Mouse (Mus musculus): ENCODE measurements at regions not wholly inside any gene's neighbourhood (a gene's known extent, or its start where the extent isn't known, plus 50 kb on each side); places are given as distances from the start of the nearest gene placed in this dataset.

DNA sequence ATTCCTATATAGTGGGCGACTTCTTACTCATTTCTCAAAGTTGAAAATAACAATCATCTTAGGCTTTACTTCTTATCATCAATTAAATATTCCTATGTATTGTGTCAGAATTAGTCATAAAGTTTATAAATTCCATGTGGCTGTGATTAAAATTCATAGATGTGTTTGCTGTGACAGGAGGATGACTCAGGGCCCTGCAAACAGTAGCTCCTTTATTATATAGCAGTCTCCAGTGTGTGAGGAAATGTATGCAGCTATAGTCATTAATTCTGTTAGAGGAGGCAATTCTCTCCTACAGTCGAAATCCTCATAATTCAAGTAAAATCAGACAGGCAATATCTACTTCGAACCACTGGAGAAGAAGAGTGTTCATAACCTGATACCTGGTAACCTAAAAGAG is 121.7 kb upstream of the Ahr start:
- Histone ChIP-seq H3K4me3 (replicated peaks in 1 of 3; ENCODE audit: low read depth in 2 of 3, low read length in 2 of 3, poor library complexity in 1 of 3) (no peak overlapping the region), H3K9me3 (replicated peaks; ENCODE audit: low read length) (no peaks in the 10 kb centered on the region), H3K4me2 (ENCODE audit: insufficient read depth, low read depth, poor library complexity, severe bottlenecking) (no peak overlapping the region), H3K36me3 (replicated peaks in 1 of 2; ENCODE audit: control insufficient read depth in 1 of 2, insufficient read depth in 1 of 2, low read length in 1 of 2) (no peaks in the 10 kb centered on the region), H3K79me2 (replicated peaks; ENCODE audit: control insufficient read depth, extremely low read depth, insufficient read depth, poor library complexity, severe bottlenecking) (no peaks in the 10 kb centered on the region), H3K4me1 (ENCODE audit: control insufficient read depth in 1 of 2, insufficient read depth in 2 of 2) (peaks cover 0 to 7% of the 10 kb centered on the region in 2 experiments; a peak in 1 of 4 replicates), H3K9ac (ENCODE audit: insufficient read depth, low read depth) (no peak overlapping the region), H3K27ac (ENCODE audit: insufficient read depth, low read depth) (no peak overlapping the region), H3K27me3 (replicated peaks) (no peaks in the 10 kb centered on the region)
- dilution Hi-C loops (cut with MboI; ENCODE audit: extremely low pct_ligation_motif_present, extremely low pct_unique_long_range_greater_than_20kb, low sequenced_read_pairs) (no loop called here), in situ Hi-C loops (cut with MboI; ENCODE audit: low pct_ligation_motif_present, low pct_unique_long_range_greater_than_20kb, low sequenced_read_pairs) (no loop called here)
- TF ChIP-seq ZKSCAN1 (IDR thresholded peaks at IDR 0.05; ENCODE audit: borderline replicate concordance, low read depth, low read length) (no peak), MAFK (IDR thresholded peaks at IDR 0.05; ENCODE audit: insufficient replicate concordance, low read length) (no peak), HCFC1 (IDR thresholded peaks at IDR 0.05; ENCODE audit: low read depth, low read length) (no peak), JUN (IDR thresholded peaks at IDR 0.05; ENCODE audit: insufficient read depth, low read depth, low read length) (no peak), USF2 (conservative IDR thresholded peaks at IDR 0.05; ENCODE audit: low read depth, low read length) (no peak), MAX (IDR thresholded peaks at IDR 0.05; ENCODE audit: low read length) (no peak), NRF1 (IDR thresholded peaks at IDR 0.05; ENCODE audit: low read depth, low read length) (no peak), EP300 (IDR thresholded peaks at IDR 0.05; ENCODE audit: low read length) (no peak), UBTF (IDR thresholded peaks at IDR 0.05; ENCODE audit: low read depth, low read length) (no peak), POLR2AphosphoS2 (IDR thresholded peaks at IDR 0.05; ENCODE audit: low read depth, low read length) (no peak), NELFE (IDR thresholded peaks at IDR 0.05; ENCODE audit: low read depth, low read length) (no peak), ZC3H11A (IDR thresholded peaks at IDR 0.05; ENCODE audit: low read depth, low read length) (no peak), SMC3 (IDR thresholded peaks at IDR 0.05; ENCODE audit: low read depth, low read length) (no peak)
- DNase-seq (ENCODE audit: extremely low read depth) = no peak

DNA sequence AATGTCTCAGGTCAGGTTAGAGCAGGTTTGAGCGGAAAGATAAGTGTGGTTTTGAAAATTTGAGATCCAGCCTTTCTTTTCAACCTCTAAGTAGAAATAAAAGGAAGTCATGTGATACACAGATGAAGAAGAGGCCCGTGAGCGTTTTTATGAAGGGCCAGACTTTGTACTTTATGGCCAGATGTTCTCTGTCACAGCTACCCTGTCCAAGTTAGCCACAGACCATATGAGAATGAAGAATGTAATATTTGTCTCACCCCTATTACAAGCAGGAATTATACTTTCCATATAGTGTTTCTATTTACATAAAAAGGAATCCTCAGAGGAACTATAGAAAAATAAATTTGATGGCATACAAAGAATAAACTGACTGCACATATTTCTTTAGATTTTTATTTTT is 114.9 kb upstream of the Ahr start:
- dilution Hi-C loops (cut with MboI; ENCODE audit: extremely low pct_ligation_motif_present, extremely low pct_unique_long_range_greater_than_20kb, low sequenced_read_pairs) (no loop called here), in situ Hi-C loops (cut with MboI; ENCODE audit: low pct_ligation_motif_present, low pct_unique_long_range_greater_than_20kb, low sequenced_read_pairs) (no loop called here)
- H3K79me2 ChIP-seq (replicated peaks; ENCODE audit: control insufficient read depth, extremely low read depth, insufficient read depth, poor library complexity, severe bottlenecking) = no peaks in the 10 kb centered on the region
- H3K4me1 ChIP-seq (ENCODE audit: control insufficient read depth in 1 of 2, insufficient read depth in 2 of 2) = peaks cover 0 to 7% of the 10 kb centered on the region in 2 experiments; a peak in 1 of 4 replicates
- H3K27me3 ChIP-seq (replicated peaks) = no peaks in the 10 kb centered on the region
- no peak overlapping the region for H3K4me2 ChIP-seq (ENCODE audit: insufficient read depth, low read depth, poor library complexity, severe bottlenecking)
- TF ChIP-seq ZMIZ1 (IDR thresholded peaks at IDR 0.05; ENCODE audit: low read depth, low read length) (no peak), GABPA (IDR thresholded peaks at IDR 0.05; ENCODE audit: insufficient replicate concordance, low read depth, low read length) (no peak), BHLHE40 (IDR thresholded peaks at IDR 0.05; ENCODE audit: low read depth, low read length) (no peak), SMC3 (IDR thresholded peaks at IDR 0.05; ENCODE audit: low read depth, low read length) (no peak), JUN (IDR thresholded peaks at IDR 0.05; ENCODE audit: insufficient read depth, low read depth, low read length) (no peak), CHD2 (IDR thresholded peaks at IDR 0.05; ENCODE audit: low read length) (no peak), UBTF (IDR thresholded peaks at IDR 0.05; ENCODE audit: low read depth, low read length) (no peak), RCOR1 (conservative IDR thresholded peaks at IDR 0.05; ENCODE audit: low read depth, low read length) (no peak), MAFK (IDR thresholded peaks at IDR 0.05; ENCODE audit: insufficient replicate concordance, low read length) (no peak), ETS1 (conservative IDR thresholded peaks at IDR 0.05; ENCODE audit: low read depth, low read length) (no peak), MYC (IDR thresholded peaks at IDR 0.05; ENCODE audit: low read depth, low read length) (no peak)
- no peak overlapping the region for H3K27ac ChIP-seq (ENCODE audit: insufficient read depth, low read depth)
- H3K4me3 ChIP-seq (replicated peaks in 1 of 3; ENCODE audit: low read depth in 2 of 3, low read length in 2 of 3, poor library complexity in 1 of 3) = no peak overlapping the region
- no peak for DNase-seq (ENCODE audit: extremely low read depth)
- no peaks in the 10 kb centered on the region for H3K36me3 ChIP-seq (replicated peaks in 1 of 2; ENCODE audit: control insufficient read depth in 1 of 2, insufficient read depth in 1 of 2, low read length in 1 of 2)
- H3K9ac ChIP-seq (ENCODE audit: insufficient read depth, low read depth) = no peak overlapping the region
- no peaks in the 10 kb centered on the region for H3K9me3 ChIP-seq (replicated peaks; ENCODE audit: low read length)

All from CH12.LX (cell line).